Mouse (Mus musculus) hindbrain, embryonic 16.5 days (tissue): ENCODE measurements around the gene Prr11. TPM values are rescaled to one million over a fixed set of nuclear protein-coding genes. Genes with fewer than 3 reads are reported as not detected.

Experiments
- ATAC-seq: fragments of 200-750 bp; cut with Nextera tagmentation; 2 replicates; pipeline ENCODE4 v1.8.0; 2017; ENCODE audit warnings: moderate TSS enrichment, moderate library complexity
- H3K27ac ChIP-seq: fragments of 300-500 bp; sonication (generic); 2 replicates; pipeline ENCODE4 v1.5.1; 2014; ENCODE audit warnings: low read depth, mild to moderate bottlenecking, control low read depth, low read length, moderate library complexity
- H3K27me3 ChIP-seq: fragments of 300-500 bp; sonication (generic); replicated peaks from 2 replicates; pipeline ENCODE4 v1.6.1; 2014; ENCODE audit warnings: low read length; ENCODE audit not compliant: control insufficient read depth, insufficient read depth
- H3K36me3 ChIP-seq: fragments of 300-500 bp; sonication (generic); 2 replicates; pipeline ENCODE4 v1.6.1; 2014; ENCODE audit warnings: mild to moderate bottlenecking, low read length, moderate library complexity, mixed read lengths; ENCODE audit not compliant: control insufficient read depth, insufficient read depth
- H3K4me1 ChIP-seq: fragments of 300-500 bp; sonication (generic); 2 replicates; pipeline ENCODE4 v1.6.1; 2014; ENCODE audit warnings: low read depth, low read length; ENCODE audit not compliant: control insufficient read depth, insufficient read depth
- H3K4me2 ChIP-seq: fragments of 300-500 bp; sonication (generic); 2 replicates; pipeline ENCODE4 v1.6.1; 2014; ENCODE audit warnings: mild to moderate bottlenecking, low read length, control low read depth, moderate library complexity
- H3K4me3 ChIP-seq: fragments of 300-500 bp; sonication (generic); 2 replicates; pipeline ENCODE4 v1.5.1; 2014; ENCODE audit warnings: mild to moderate bottlenecking, low read length, control low read depth, moderate library complexity
- H3K9ac ChIP-seq: fragments of 300-500 bp; sonication (generic); 2 replicates; pipeline ENCODE4 v1.6.1; 2014; ENCODE audit warnings: low read depth, mild to moderate bottlenecking, control low read depth, low read length, moderate library complexity
- H3K9me3 ChIP-seq: fragments of 300-500 bp; sonication (generic); 2 replicates; pipeline ENCODE4 v1.6.1; 2014; ENCODE audit warnings: mild to moderate bottlenecking, low read length, moderate library complexity; ENCODE audit not compliant: control insufficient read depth
- WGBS: fragments of 180-500 bp; shearing (Covaris S2); extraction: QIAGEN DNeasy Blood & Tissue Kit; methylation state at CpG from one replicate; pipeline ENCODE4 v1.1.7; 2014; 5-methylcytosine and 5-hydroxymethylcytosine counted together
- polyA plus RNA-seq: library from polyadenylated mRNA; unstranded; fragments of >200 nt; fragmentation: Nextera tagmentation; extraction: Ambion mirVana; gene quantifications from 2 replicates; pipeline ENCODE4 v1.2.1, GENCODE M21; 2015

The Prr11 gene
- polyA plus RNA-seq, 1 experiment from 2014 or later = 1.8 TPM

GRCm38 (mm10) chr11:87109519-87110171, 1.1 kb upstream of the Prr11 start:
- Histone ChIP-seq H3K4me2 (peak overlapping the region; percentile 77), H3K27ac (peak overlapping the region; percentile 97), H3K9me3 (no peaks in the 10 kb centered on the region), H3K9ac (peak overlapping the region; percentile 77), H3K4me3 (peak overlapping the region; percentile 58), H3K36me3 (peaks cover 2% of the 10 kb centered on the region), H3K4me1 (peaks cover 12% of the 10 kb centered on the region), H3K27me3 (no peaks in the 10 kb centered on the region)
- ATAC-seq = no peak
- WGBS = 0% methylated on average over 42 of the region's 42 CpGs

- peaks cover 12% of the 10 kb centered on the region for H3K4me1 ChIP-seq
- WGBS = under 1% methylated on average over 40 of the region's 40 CpGs
These were observed 429 bp upstream of the Prr11 start, which contains the start of gene Ska2 for GRCm38 (mm10) chr11:87108755-87109518. Gene Ska2, plus strand, starts transcription at chr11:87109234.

GRCm38 (mm10) chr11:87087142-87087541, 21.4 kb downstream of the Prr11 start:
- Histone ChIP-seq H3K36me3 (peaks cover 5% of the 10 kb centered on the region; the same call in 1 of the 2 replicates), H3K4me3 (peak overlapping the region; percentile 78), H3K4me1 (peaks cover 24% of the 10 kb centered on the region), H3K4me2 (peak overlapping the region; percentile 91), H3K27ac (no peak overlapping the region), H3K9ac (no peak overlapping the region; the same call in 1 of the 2 replicates), H3K27me3 (no peaks in the 10 kb centered on the region), H3K9me3 (no peaks in the 10 kb centered on the region)
- no peak for ATAC-seq
- WGBS = 69% methylated on average over 2 of the region's 2 CpGs

More at GRCm38 (mm10) chr11:87108755-87109518, 429 bp upstream of the Prr11 start, which contains the start of gene Ska2:
- Histone ChIP-seq H3K27ac (peak within 1 kb of the TSS; percentile 97), H3K9me3 (no peaks in the 10 kb centered on the region), H3K27me3 (no peaks in the 10 kb centered on the region), H3K4me3 (peak within 1 kb of the TSS; percentile 58), H3K9ac (peak within 1 kb of the TSS; percentile 77), H3K36me3 (peaks cover 2% of the 10 kb centered on the region; the same call in 1 of the 2 replicates), H3K4me2 (peak within 1 kb of the TSS; percentile 77)
- peak; percentile 99 for ATAC-seq

GRCm38 (mm10) chr11:87086290-87086984, 22.1 kb downstream of the Prr11 start, which contains the start of gene Smg8:
Gene Smg8, minus strand, starts transcription at chr11:87086774.
- peak within 1 kb of the TSS; percentile 78 for H3K4me3 ChIP-seq
- H3K4me1 ChIP-seq = peaks cover 24% of the 10 kb centered on the region
- WGBS = 1% methylated on average over 43 of the region's 43 CpGs
- peak within 1 kb of the TSS; percentile 61 for H3K27ac ChIP-seq
- H3K36me3 ChIP-seq = peaks cover 7% of the 10 kb centered on the region; the same call in 1 of the 2 replicates
- no peaks in the 10 kb centered on the region for H3K27me3 ChIP-seq
- peak within 1 kb of the TSS; percentile 91 for H3K4me2 ChIP-seq
- H3K9ac ChIP-seq = peak within 1 kb of the TSS; percentile 79
- peak; percentile 93 for ATAC-seq
- no peaks in the 10 kb centered on the region for H3K9me3 ChIP-seq

GRCm38 (mm10) chr11:87085461-87085860, 23.0 kb downstream of the Prr11 start:
- Histone ChIP-seq H3K36me3 (peaks cover 10% of the 10 kb centered on the region), H3K9me3 (no peaks in the 10 kb centered on the region), H3K27ac (no peak overlapping the region), H3K27me3 (no peaks in the 10 kb centered on the region), H3K4me1 (peaks cover 24% of the 10 kb centered on the region), H3K4me3 (peak overlapping the region; percentile 78), H3K9ac (no peak overlapping the region; the same call in 1 of the 2 replicates), H3K4me2 (peak overlapping the region; percentile 91)
- 92% methylated on average over 13 of the region's 13 CpGs for WGBS
- no peak for ATAC-seq

GRCm38 (mm10) chr11:87083712-87084111, 24.8 kb downstream of the Prr11 start:
- ATAC-seq = no peak
- no peak overlapping the region for H3K9ac ChIP-seq
- H3K27ac ChIP-seq = no peak overlapping the region
- no peak overlapping the region for H3K4me2 ChIP-seq
- peaks cover 20% of the 10 kb centered on the region for H3K36me3 ChIP-seq
- 70% methylated on average over 1 of the region's 1 CpGs for WGBS
- no peaks in the 10 kb centered on the region for H3K9me3 ChIP-seq
- H3K27me3 ChIP-seq = no peaks in the 10 kb centered on the region
- peaks cover 24% of the 10 kb centered on the region for H3K4me1 ChIP-seq
- no peak overlapping the region for H3K4me3 ChIP-seq

- under 1% methylated on average over 43 of the region's 43 CpGs for WGBS
- H3K27me3 ChIP-seq = no peaks in the 10 kb centered on the region
- H3K4me1 ChIP-seq = peaks cover 22% of the 10 kb centered on the region
- peak; percentile 97 for ATAC-seq
- peaks cover 12% of the 10 kb centered on the region for H3K36me3 ChIP-seq
- H3K27ac ChIP-seq = peak within 1 kb of the TSS; percentile 91
- H3K9ac ChIP-seq = peak within 1 kb of the TSS; percentile 92
- no peaks in the 10 kb centered on the region for H3K9me3 ChIP-seq
- peak within 1 kb of the TSS; percentile 72 for H3K4me2 ChIP-seq
- H3K4me3 ChIP-seq = peak within 1 kb of the TSS; percentile 83
These were observed 34.6 kb downstream of the Prr11 start, which contains the start of gene Gdpd1 for GRCm38 (mm10) chr11:87073866-87074440. Gene Gdpd1, minus strand, starts transcription at chr11:87074062.

- Histone ChIP-seq H3K9me3 (no peaks in the 10 kb centered on the region), H3K27me3 (no peaks in the 10 kb centered on the region), H3K4me3 (peak overlapping the region; percentile 83), H3K4me2 (peak overlapping the region; percentile 72), H3K27ac (peak overlapping the region; percentile 91), H3K36me3 (peaks cover 12% of the 10 kb centered on the region), H3K9ac (peak overlapping the region; percentile 92), H3K4me1 (peaks cover 22% of the 10 kb centered on the region)
- WGBS = 0% methylated on average over 24 of the region's 24 CpGs
- peak; percentile 79 for ATAC-seq
These were observed 35.1 kb downstream of the Prr11 start for GRCm38 (mm10) chr11:87073343-87073865.
